Mouse (Mus musculus) ES-E14 (cell line): ENCODE results near the gene Ylpm1. TPM values are rescaled to one million over a fixed set of nuclear protein-coding genes. Genes with fewer than 3 reads are reported as not detected.

Experiments used
- DNase-seq: peaks from one replicate; pipeline ENCODE4 v3.0.0-alpha.2; 2013; ENCODE audit warnings: low read depth, low spot score
- H3K27ac ChIP-seq: 2 replicates; pipeline ENCODE4 v1.5.1; 2012; ENCODE audit warnings: low read depth, mild to moderate bottlenecking, low read length, moderate library complexity, mixed read lengths; ENCODE audit not compliant: poor library complexity, insufficient read depth, severe bottlenecking
- H3K36me3 ChIP-seq: 2 replicates; pipeline ENCODE4 v1.6.1; 2012; ENCODE audit warnings: mild to moderate bottlenecking, low read length, moderate library complexity, mixed read lengths; ENCODE audit not compliant: control insufficient read depth, poor library complexity, insufficient read depth, severe bottlenecking
- H3K4me1 ChIP-seq, 2 experiments: fragments of 150-350 bp in 1 of 2; sonication (generic) in 1 of 2; 2 replicates each; pipeline ENCODE4 v1.6.1; 2012; ENCODE audit warnings: low read length in 2 of 2, mild to moderate bottlenecking in 1 of 2, mixed read lengths in 1 of 2; ENCODE audit not compliant: control insufficient read depth in 2 of 2, insufficient read depth in 2 of 2, poor library complexity in 1 of 2
- H3K4me3 ChIP-seq, 2 experiments: fragments of 150-350 bp in 1 of 2; sonication (generic) in 1 of 2; 2 replicates each; pipeline ENCODE4 v1.5.1; 2012; ENCODE audit warnings: low read length in 2 of 2, low read depth in 1 of 2, mild to moderate bottlenecking in 1 of 2, mixed read lengths in 1 of 2; ENCODE audit not compliant: insufficient read depth in 1 of 2, poor library complexity in 1 of 2, severe bottlenecking in 1 of 2
- H3K9ac ChIP-seq: 2 replicates; pipeline ENCODE4 v1.6.1; 2012; ENCODE audit warnings: low read depth, mild to moderate bottlenecking, low read length, mixed read lengths; ENCODE audit not compliant: poor library complexity, insufficient read depth, severe bottlenecking
- H3K9me3 ChIP-seq: fragments of 150-350 bp; sonication (generic); 2 replicates; pipeline ENCODE4 v1.6.1; 2012; ENCODE audit warnings: low read depth, mild to moderate bottlenecking, low read length; ENCODE audit not compliant: control insufficient read depth, insufficient read depth
- CHD2 ChIP-seq: IDR thresholded peaks from 2 replicates; pipeline ENCODE4 v1.6.1; 2014; ENCODE audit warnings: mild to moderate bottlenecking, low read depth, low read length, inconsistent platforms
- HCFC1 ChIP-seq: IDR thresholded peaks from 2 replicates; pipeline ENCODE4 v1.6.1; 2012; ENCODE audit warnings: low read length, inconsistent platforms, borderline replicate concordance; ENCODE audit not compliant: insufficient read depth
- MAFK ChIP-seq: IDR thresholded peaks from 2 replicates; pipeline ENCODE4 v1.6.1; 2014; ENCODE audit warnings: mild to moderate bottlenecking, low read depth, low read length, inconsistent platforms; ENCODE audit not compliant: insufficient read depth
- ZC3H11A ChIP-seq: IDR thresholded peaks from 2 replicates; pipeline ENCODE4 v1.6.1; 2012; ENCODE audit warnings: low read depth, mild to moderate bottlenecking, inconsistent platforms, low read length, borderline replicate concordance
- ZNF384 ChIP-seq: IDR thresholded peaks from 2 replicates; pipeline ENCODE4 v1.6.1; 2012; ENCODE audit warnings: low read depth, low read length, inconsistent platforms
- in situ Hi-C, 2 experiments: fragments of 600-800 bp; cut with MboI; formaldehyde crosslinking; loops; one replicate each; pipeline ENCODE4 v1.15.1; 2025; ENCODE audit warnings: low sequenced_read_pairs in 2 of 2, inconsistent platforms in 1 of 2; ENCODE audit not compliant: unreplicated experiment in 2 of 2
- total RNA-seq: library from RNA; depleted of rRNA; stranded (reverse); fragments of 300-350 nt; gene quantifications from 2 replicates; pipeline ENCODE4 v1.2.3, GENCODE M21; 2012

Ylpm1 gene
- total RNA-seq, 1 experiment: 38.8 TPM

GRCm38 (mm10) chr12:85084941-85085340 lies 88.8 kb downstream of the Ylpm1 start:
- H3K9me3 ChIP-seq: no peaks in the 10 kb centered on the region
- no peak for DNase-seq
- H3K4me1 ChIP-seq: peaks cover 0 to 2% of the 10 kb centered on the region in 2 experiments; a peak in 1 of 4 replicates
- H3K9ac ChIP-seq: no peak overlapping the region
- TF ChIP-seq ZC3H11A (no peak), ZNF384 (no peak), HCFC1 (no peak), MAFK (no peak), CHD2 (no peak)
- H3K36me3 ChIP-seq: no peaks in the 10 kb centered on the region
- in situ Hi-C loops: no loop called here
- no peak overlapping the region for H3K4me3 ChIP-seq
- H3K27ac ChIP-seq: no peak overlapping the region

- no peak for DNase-seq
- Histone ChIP-seq H3K9me3 (no peaks in the 10 kb centered on the region), H3K4me1 (peaks cover 0 to 2% of the 10 kb centered on the region in 2 experiments; a peak in 1 of 4 replicates), H3K4me3 (no peak overlapping the region), H3K27ac (no peak overlapping the region), H3K9ac (no peak overlapping the region), H3K36me3 (no peaks in the 10 kb centered on the region)
- TF ChIP-seq HCFC1 (no peak), ZC3H11A (no peak), ZNF384 (no peak), CHD2 (no peak), MAFK (no peak)
- in situ Hi-C loops: no loop called here
Observed at GRCm38 (mm10) chr12:85087845-85088244, 91.7 kb downstream of the Ylpm1 start.

- in situ Hi-C loops: no loop called here
- no peaks in the 10 kb centered on the region for H3K9me3 ChIP-seq
- no peak overlapping the region for H3K27ac ChIP-seq
- DNase-seq: no peak
- H3K9ac ChIP-seq: no peak overlapping the region
- no peak overlapping the region for H3K4me3 ChIP-seq
- no peaks in the 10 kb centered on the region for H3K36me3 ChIP-seq
- H3K4me1 ChIP-seq: peaks cover 0 to 7% of the 10 kb centered on the region in 2 experiments; a peak in 1 of 4 replicates
- TF ChIP-seq ZNF384: no peak
- TF ChIP-seq ZC3H11A: no peak
- TF ChIP-seq CHD2: no peak
- no peak for TF ChIP-seq MAFK
- TF ChIP-seq HCFC1: no peak
Observed at GRCm38 (mm10) chr12:85091190-85091589, 95.1 kb downstream of the Ylpm1 start.

GRCm38 (mm10) chr12:85092214-85092613 lies 96.1 kb downstream of the Ylpm1 start:
- Histone ChIP-seq H3K4me1 (peaks cover 0 to 7% of the 10 kb centered on the region in 2 experiments; a peak in 1 of 4 replicates), H3K4me3 (no peak overlapping the region), H3K36me3 (no peaks in the 10 kb centered on the region), H3K9me3 (no peaks in the 10 kb centered on the region), H3K9ac (no peak overlapping the region), H3K27ac (no peak overlapping the region)
- in situ Hi-C loops: no loop called here
- TF ChIP-seq MAFK (no peak), ZNF384 (no peak), HCFC1 (no peak), ZC3H11A (no peak), CHD2 (no peak)
- DNase-seq: peak; percentile 71

GRCm38 (mm10) chr12:85094010-85094409 lies 97.9 kb downstream of the Ylpm1 start:
- in situ Hi-C loops: no loop called here
- Histone ChIP-seq H3K4me3 (no peak overlapping the region), H3K9me3 (no peaks in the 10 kb centered on the region), H3K4me1 (peaks cover 0 to 7% of the 10 kb centered on the region in 2 experiments; a peak in 1 of 4 replicates), H3K9ac (no peak overlapping the region), H3K36me3 (no peaks in the 10 kb centered on the region), H3K27ac (no peak overlapping the region)
- no peak for DNase-seq
- TF ChIP-seq HCFC1: no peak
